Mouse (Mus musculus): ENCODE results near the gene Kirrel3.

- TF ChIP-seq CTCF (IDR thresholded peaks at IDR 0.05; ENCODE audit: insufficient read depth, low read length) (no peak), POLR2A (IDR thresholded peaks at IDR 0.05; ENCODE audit: borderline replicate concordance, extremely low read depth, low read depth, low read length) (no peak)
Measured at GRCm38 (mm10) chr9:34881750-34882149, 396.1 kb downstream of the Kirrel3 start.
